Mouse (Mus musculus) frontal cortex, postnatal 25 days (tissue): ENCODE data around the gene Olfr76.
"Not testable (repeated sequence)": the region's sequence is repeated elsewhere in the genome, so short reads cannot be mapped to it uniquely, and the experiment has no call there.

Experiments
- DNase-seq, 2 experiments: peaks; one replicate each; pipeline ENCODE4 v3.0.0; 2022; ENCODE audit warnings: low spot score in 2 of 2

Gene Olfr76

DNA sequence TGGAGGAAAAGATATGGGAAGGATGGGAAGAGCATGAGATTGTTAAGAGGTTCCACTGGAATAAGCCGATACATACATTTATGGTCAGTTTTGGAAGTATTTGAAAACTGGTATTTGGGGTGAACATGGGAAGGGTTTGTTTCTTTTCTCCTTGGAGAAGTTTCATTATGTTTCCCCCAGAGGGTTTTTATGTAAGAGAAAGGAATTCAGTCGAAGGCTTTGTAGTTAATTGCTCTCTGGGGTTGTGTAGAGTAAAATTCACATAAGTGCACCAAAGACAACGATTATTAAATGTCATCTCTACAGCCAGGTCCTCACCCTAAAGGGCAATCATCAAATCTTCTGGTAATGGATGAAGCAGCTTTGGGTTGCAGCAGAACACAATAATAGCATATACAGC lies at the start of gene Olfr76:
TSS of gene Olfr76 (minus strand) at position 101 of the 400 bp plus-strand sequence.
- no peak for DNase-seq

DNA sequence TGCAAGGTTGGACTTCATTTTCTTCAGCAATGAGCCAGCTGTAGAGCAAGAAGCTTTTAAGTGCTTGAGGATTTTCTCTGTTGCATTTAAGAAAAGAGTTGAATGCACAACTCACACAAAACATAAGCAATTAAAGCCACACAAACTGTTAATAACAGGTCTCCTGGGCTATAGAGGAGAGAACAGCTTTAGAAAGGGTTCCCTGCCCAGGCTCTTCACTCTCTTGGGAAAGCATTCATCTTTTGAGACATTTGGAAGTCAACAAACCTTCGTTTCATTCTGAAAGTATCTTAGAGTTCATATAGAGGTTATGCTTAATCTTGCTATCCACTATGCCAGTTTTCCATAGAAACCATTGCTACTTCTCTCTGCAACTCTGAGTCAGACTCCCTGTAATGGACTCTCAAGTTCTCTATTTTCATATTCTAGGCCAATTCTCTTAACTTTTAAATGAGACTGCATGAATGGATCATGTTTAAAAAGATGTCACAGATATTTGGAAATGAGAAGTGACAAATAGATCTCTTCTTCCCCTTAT lies 47.1 kb upstream of the Olfr76 start, which contains the start of gene Olfr1555-ps1:
TSS of gene Olfr1555-ps1 (minus strand) at position 51 of the 538 bp plus-strand sequence.
- DNase-seq: not testable (repeated sequence)

DNA sequence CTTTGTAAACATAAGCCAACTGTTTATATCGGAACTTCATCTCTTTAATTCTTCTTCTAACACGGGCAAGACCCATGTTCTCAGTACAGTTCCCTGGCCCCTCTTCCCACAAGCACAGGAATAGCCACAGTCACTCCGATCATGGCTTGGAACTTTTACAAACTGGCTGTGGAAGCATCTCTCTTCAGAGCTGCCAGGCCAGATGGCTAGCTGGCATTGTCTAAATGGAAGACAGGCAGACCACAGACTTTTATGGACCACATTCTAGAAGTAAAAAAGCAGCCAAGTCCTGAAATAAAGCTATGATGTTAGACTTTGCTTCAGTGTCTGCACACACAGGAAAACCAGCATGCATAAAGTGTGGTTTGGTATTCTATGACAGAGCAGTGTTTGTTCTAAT lies 22.4 kb upstream of the Olfr76 start:
- no peak for DNase-seq

DNA sequence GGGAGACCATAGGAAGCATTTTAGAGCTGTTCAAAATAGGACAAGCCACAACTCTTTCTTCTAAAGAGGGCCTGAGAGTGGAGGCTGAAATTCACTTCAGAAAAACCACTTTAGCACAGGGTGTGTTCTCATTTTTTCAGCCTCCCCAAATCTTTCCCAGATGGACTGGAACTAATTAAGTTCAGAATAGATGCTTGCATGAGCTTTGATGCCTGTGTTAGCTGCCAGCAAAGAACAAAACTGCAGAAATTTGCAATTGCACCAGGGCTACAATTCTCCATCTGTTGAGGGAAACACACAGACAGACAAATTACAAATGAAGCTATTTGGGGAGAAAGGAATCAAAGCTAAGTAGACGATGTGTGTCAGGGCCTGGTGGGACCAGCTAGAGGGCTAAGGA lies 20.4 kb upstream of the Olfr76 start:
- no peak for DNase-seq

DNA sequence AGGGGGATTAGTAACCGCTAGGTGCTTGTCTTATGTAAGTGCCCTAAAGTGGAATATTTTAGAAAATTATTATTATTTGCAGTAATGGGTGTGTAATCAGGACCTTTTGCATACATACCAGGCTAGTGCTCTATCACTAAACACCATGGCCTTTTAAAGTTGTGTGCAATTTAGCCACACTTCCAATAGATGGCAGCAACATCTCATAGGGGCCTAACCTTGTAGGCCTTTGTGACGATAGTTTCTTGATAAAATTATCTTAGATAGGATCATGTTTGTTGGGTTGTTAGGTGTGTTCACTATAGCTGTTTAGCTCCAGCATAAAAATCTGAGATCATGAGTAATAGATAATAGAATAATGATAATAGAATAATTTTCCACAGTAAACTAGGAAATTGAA lies 11.3 kb upstream of the Olfr76 start:
- peak in 1 of 2 experiments; percentile 19 for DNase-seq

DNA sequence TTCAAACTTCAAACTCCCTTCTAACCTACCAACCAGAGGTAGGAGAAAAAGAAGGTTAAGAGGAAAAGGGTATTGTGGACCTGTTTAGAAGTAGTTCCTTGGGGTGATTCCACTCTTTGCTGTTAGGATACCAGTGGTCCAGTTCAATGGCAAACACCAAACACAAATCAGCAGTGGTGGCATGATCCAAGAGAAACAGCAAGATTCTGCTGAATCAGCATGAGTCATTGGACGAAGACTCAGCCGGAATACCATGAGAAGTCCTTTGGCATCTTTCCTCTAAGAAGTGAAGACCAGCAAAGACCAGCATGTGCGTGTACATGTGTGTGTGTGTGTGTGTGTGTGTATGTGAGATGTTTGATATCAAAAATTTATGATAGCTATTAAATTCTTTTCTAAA lies 6.5 kb downstream of the Olfr76 start:
- no peak for DNase-seq

DNA sequence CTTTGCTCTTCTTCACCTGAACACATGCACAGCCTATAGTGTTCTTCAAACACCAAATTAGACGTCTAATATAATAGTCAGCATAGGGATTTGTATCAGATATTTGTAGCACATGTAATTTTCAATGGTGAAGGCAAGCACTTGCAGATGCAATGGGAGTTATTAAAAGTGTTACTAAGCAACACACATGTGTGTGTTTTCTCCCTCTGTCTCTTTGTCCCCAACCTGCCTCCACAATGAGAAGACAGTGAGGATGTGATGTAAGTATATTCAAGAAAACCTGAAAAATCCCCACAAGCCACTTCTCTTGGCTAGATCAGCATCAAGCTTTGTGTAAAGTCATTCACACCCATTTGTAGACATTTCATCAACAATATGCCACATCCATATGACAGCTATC lies 7.2 kb downstream of the Olfr76 start, which contains the start of gene Olfr1428:
TSS of gene Olfr1428 (minus strand) at position 101 of the 400 bp plus-strand sequence.
- DNase-seq: no peak

DNA sequence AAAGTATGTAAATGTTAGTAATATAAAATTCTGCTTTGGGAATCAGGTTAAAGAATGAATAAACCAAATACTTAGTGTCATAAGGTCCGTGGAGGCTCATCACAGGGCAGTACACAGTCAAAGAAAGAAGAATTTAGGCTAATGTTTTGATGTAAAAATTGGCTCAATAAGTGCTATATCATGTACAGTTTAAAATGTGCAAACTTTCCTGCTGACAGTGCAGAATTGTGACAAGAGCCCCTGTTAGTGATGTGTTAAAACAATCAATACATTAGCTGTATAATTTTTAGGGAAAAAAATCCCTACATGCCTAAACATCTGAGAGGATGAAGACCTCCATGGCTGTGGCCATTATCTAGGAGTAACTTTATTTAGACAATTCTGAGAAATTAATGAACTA lies 9.2 kb downstream of the Olfr76 start:
- DNase-seq: no peak

DNA sequence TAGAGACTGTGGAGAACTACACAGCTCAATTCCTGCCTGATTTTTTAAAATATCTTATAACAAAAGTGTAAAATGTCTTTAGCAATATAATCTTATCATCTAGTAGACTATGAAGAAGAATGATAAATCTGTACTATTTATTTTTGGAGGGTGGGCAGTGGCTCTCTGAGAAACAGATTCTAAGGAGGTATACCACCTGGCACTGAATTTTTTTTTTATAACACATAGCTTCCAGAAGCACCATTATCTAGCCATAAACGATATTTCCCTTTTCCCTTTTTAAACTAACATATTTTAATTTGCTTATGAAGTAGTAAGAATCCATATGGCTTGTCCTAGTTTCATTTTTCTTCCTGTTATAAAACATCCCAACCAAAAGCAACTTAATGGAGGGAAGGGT lies 18.5 kb downstream of the Olfr76 start:
- no peak for DNase-seq

DNA sequence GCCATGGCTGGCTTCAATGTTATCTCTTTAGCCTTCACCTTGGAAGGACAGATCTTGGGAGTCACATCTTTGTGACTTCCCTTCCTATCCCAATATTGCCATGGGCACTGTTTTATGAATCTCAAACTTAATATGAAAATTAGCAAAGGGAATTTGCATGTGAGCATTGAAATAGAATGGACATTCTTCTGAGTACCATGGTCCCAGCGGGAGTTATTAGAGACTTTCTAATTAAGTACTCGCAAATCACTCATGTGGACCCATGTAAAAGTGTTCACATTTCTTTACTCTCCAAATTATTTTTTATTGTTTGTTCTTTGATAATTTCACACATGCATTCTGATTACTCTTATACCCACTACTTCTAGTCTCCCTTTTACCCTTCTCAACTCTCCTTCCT lies 19.8 kb downstream of the Olfr76 start, which contains the start of gene Olfr1427:
TSS of gene Olfr1427 (minus strand) at position 101 of the 400 bp plus-strand sequence.
- no peak for DNase-seq

DNA sequence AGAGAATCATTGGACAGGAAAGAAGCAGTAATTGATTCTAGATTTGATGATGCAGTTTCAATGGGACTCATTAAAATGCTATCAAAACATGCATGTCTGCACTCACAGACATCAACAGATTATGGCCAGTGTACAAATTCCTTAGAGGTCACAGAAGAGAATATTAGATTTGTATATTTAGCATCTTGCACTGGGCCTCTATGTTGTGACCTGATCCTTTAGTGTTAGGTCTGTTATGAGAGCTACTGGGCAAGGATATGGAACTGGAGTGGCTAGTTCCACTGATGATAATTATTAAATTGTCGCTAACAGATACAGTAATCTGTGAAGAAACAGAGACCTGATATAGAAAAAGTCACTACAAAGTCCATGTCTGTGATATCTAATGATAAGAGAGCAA lies 31.1 kb downstream of the Olfr76 start, which contains the start of gene Olfr1426:
TSS of gene Olfr1426 (minus strand) at position 101 of the 400 bp plus-strand sequence.
- DNase-seq: no peak

DNA sequence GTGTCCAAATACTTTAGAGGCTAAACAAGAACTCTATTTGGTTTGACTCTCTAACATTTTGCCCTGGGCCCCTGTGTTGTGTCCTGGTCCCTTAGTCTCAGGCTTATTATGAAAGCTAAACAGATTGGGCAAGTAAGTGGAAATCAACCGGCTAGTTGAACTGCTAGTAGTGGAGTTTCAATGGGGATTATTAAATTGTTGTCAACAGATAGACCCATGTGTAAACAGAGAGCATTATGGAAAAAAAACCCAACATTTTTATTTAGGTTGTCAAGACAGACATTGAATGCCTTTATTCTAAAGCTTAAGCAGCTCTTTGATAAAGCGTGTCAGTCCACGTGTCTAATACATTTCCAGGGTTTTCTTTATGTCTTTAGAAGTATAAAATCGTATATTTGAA lies 45.4 kb downstream of the Olfr76 start, which contains the start of gene Olfr1425:
TSS of gene Olfr1425 (minus strand) at position 101 of the 400 bp plus-strand sequence.
- not testable (repeated sequence) for DNase-seq

DNA sequence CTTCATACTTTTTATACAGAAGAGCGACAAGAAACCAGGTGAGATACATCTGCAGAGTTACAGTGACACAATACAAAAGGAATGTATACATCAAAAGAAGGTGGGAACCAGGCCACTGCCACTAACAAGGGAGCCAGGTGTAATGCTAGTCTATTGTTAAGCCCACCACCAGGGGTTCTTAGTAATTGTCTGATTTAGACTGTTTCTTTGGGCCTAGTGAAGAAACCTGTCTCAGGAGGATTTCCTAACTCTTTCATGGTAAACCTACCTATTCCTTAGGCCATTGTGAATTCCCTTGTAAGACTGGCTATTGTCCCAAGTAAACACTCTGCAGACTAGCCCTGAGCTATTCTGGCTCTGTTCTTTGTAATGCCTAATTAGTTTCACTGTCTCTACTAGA lies 53.5 kb downstream of the Olfr76 start:
- DNase-seq: not testable (repeated sequence)
